Mouse (Mus musculus): ENCODE measurements around the gene Olfr507. TPM values are rescaled to one million over a fixed set of nuclear protein-coding genes. Genes with fewer than 3 reads are reported as not detected.
"Not testable (repeated sequence)": the region's sequence is repeated elsewhere in the genome, so short reads cannot be mapped to it uniquely, and the experiment has no call there.

Gene Olfr507
- not detected in 2 replicates for total RNA-seq (2015)
- not detected in 2 replicates for total RNA-seq (2017)

- ATAC-seq (replicated peaks; ENCODE audit: poor library complexity) = no peak
These were observed at the start of gene Olfr507 for GRCm38 (mm10) chr7:108621514-108621913. TSS of gene Olfr507 (plus strand) at chr7:108621814.

GRCm38 (mm10) chr7:108589797-108590196 lies 31.8 kb upstream of the Olfr507 start:
- ATAC-seq (replicated peaks; ENCODE audit: poor library complexity) = no peak

DNA sequence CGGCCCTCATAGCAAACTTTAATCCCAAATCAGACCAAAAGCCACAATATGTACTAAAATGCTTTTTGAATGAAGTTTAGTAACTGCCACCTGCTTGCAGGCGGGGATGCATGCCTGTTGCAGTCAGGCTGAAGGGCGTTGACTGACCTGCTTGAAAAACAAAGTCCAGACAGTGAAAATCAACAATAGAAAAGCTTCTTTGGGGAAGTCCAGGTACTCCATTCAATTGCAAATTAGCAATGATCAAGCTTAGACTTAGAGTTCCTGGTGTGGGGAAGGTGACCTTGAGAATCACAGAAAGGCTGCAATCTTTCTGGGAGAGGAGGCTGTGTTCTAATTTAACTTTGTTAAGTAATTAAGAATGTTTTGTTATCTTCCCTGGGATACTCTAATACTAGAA lies 19.7 kb upstream of the Olfr507 start:
- ATAC-seq (replicated peaks; ENCODE audit: poor library complexity) = not testable (repeated sequence)

GRCm38 (mm10) chr7:108610487-108610886 lies 11.1 kb upstream of the Olfr507 start, which contains the start of gene Olfr506:
TSS of gene Olfr506 (plus strand) at chr7:108610787.
- no peak for ATAC-seq (replicated peaks; ENCODE audit: poor library complexity)

DNA sequence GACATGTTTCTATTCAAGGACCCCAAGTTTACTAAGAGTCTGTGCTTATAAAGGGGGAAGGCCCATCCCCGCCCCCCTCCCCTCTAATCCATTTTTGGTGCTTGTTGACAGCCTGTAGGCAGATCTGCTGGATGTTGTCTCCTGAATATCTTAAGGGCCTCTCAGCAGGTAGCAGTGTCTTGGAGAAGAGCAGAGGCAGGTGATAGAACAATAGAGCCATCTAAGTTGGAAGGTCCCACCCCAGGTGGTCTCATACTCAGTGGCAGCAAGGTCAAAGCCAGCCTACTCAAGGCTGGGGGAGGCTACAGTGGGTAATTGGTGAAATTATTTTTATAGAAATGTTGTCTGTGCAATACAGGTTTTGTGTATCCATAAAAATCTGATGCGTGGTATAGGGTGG lies 7.5 kb upstream of the Olfr507 start:
- ATAC-seq (replicated peaks; ENCODE audit: poor library complexity) = no peak

DNA sequence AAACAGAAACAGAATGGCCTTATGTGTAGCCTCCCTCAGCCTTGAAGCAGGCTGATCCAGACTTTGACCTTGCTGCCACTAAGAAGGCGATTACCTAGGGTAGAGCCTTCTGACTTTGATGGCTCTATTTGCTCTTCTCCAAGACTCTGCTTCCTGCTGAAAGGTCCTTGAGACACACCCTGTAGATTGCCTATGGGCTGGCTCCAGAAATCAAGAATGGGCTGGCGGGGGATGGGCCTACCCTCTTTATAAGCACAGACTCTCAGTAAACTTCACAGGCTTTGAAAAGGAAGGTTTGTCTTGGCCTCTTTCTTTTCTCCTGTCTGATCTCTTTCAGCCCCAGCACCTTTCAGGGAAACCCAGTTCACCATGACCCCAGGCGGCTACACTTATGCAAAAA lies 4.8 kb upstream of the Olfr507 start:
- not testable (repeated sequence) for ATAC-seq (replicated peaks; ENCODE audit: poor library complexity)

- ATAC-seq (replicated peaks; ENCODE audit: poor library complexity) = no peak
These were observed 8.1 kb downstream of the Olfr507 start, which contains the start of gene Olfr508 for GRCm38 (mm10) chr7:108629694-108630093. TSS of gene Olfr508 (plus strand) at chr7:108629994.

GRCm38 (mm10) chr7:108651806-108652205 lies 30.2 kb downstream of the Olfr507 start, which contains the start of gene Olfr509:
TSS of gene Olfr509 (minus strand) at chr7:108651906.
- no peak for ATAC-seq (replicated peaks; ENCODE audit: poor library complexity)

GRCm38 (mm10) chr7:108662419-108662818 lies 40.8 kb downstream of the Olfr507 start:
- ATAC-seq (replicated peaks; ENCODE audit: poor library complexity) = no peak

- no peak for ATAC-seq (replicated peaks; ENCODE audit: poor library complexity)
These were observed 44.5 kb downstream of the Olfr507 start, which contains the start of gene Olfr510 for GRCm38 (mm10) chr7:108666118-108666517. TSS of gene Olfr510 (plus strand) at chr7:108666418.

DNA sequence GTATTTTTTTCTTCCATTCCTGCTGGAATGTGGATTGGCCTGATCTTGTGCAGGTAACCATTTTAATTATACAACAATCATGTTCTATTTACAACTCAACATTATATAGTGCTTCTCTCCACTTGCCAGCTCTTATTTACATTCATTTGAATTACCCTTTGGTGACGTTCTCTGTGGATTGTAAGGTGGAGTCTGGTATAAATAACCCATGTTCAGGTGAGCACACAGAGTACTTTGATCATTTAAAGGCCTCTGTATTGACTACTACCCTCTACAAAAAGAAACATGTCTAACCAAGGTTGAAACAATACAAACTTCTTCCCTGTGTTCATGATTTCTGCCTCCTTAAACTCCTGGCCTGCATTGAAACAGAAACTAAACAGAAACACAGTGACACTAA lies 49.4 kb downstream of the Olfr507 start:
- no peak for ATAC-seq (replicated peaks; ENCODE audit: poor library complexity)

Other genes with a start within 250 kb of the Olfr507 start
- gene Olfr495, start 228.6 kb upstream of the Olfr507 start, total RNA-seq (2015) = not detected in 2 replicates
- gene Olfr495, start 228.6 kb upstream of the Olfr507 start, total RNA-seq (2017) = not detected in 2 replicates
- gene Olfr497, start 201.4 kb upstream of the Olfr507 start, total RNA-seq (2015) = not detected in 2 replicates
- not detected in 2 replicates for gene Olfr497, start 201.4 kb upstream of the Olfr507 start, total RNA-seq (2017)
- gene Olfr498, start 156.5 kb upstream of the Olfr507 start, total RNA-seq (2015) = not detected in 2 replicates
- not detected in 2 replicates for gene Olfr498, start 156.5 kb upstream of the Olfr507 start, total RNA-seq (2017)
- not detected in 2 replicates for gene Olfr502, start 96.7 kb upstream of the Olfr507 start, total RNA-seq (2015)
- gene Olfr502, start 96.7 kb upstream of the Olfr507 start, total RNA-seq (2017) = not detected in 2 replicates
- not detected in 2 replicates for gene Olfr503, start 77.3 kb upstream of the Olfr507 start, total RNA-seq (2015)
- gene Olfr503, start 77.3 kb upstream of the Olfr507 start, total RNA-seq (2017) = not detected in 2 replicates
- gene Olfr504, start 56.0 kb upstream of the Olfr507 start, total RNA-seq (2015) = not detected in 2 replicates
- not detected in 2 replicates for gene Olfr504, start 56.0 kb upstream of the Olfr507 start, total RNA-seq (2017)
- gene Olfr506, start 11.0 kb upstream of the Olfr507 start, total RNA-seq (2015) = not detected in 2 replicates
- not detected in 2 replicates for gene Olfr506, start 11.0 kb upstream of the Olfr507 start, total RNA-seq (2017)
- gene Olfr508, start 8.2 kb downstream of the Olfr507 start, total RNA-seq (2015) = not detected in 2 replicates
- not detected in 2 replicates for gene Olfr508, start 8.2 kb downstream of the Olfr507 start, total RNA-seq (2017)
- not detected in 2 replicates for gene Olfr509, start 30.1 kb downstream of the Olfr507 start, total RNA-seq (2015)
- gene Olfr509, start 30.1 kb downstream of the Olfr507 start, total RNA-seq (2017) = not detected in 2 replicates
- not detected in 2 replicates for gene Olfr510, start 44.6 kb downstream of the Olfr507 start, total RNA-seq (2015)
- gene Olfr510, start 44.6 kb downstream of the Olfr507 start, total RNA-seq (2017) = not detected in 2 replicates
- not detected in 2 replicates for gene Olfr512, start 91.5 kb downstream of the Olfr507 start, total RNA-seq (2015)
- gene Olfr512, start 91.5 kb downstream of the Olfr507 start, total RNA-seq (2017) = not detected in 2 replicates
- gene Olfr513, start 129.2 kb downstream of the Olfr507 start, total RNA-seq (2015) = not detected in 2 replicates
- not detected in 2 replicates for gene Olfr513, start 129.2 kb downstream of the Olfr507 start, total RNA-seq (2017)
- gene Olfr514, start 204.2 kb downstream of the Olfr507 start, total RNA-seq (2015) = not detected in 2 replicates
- gene Olfr514, start 204.2 kb downstream of the Olfr507 start, total RNA-seq (2017) = not detected in 2 replicates
- not detected in 2 replicates for gene Olfr516, start 228.7 kb downstream of the Olfr507 start, total RNA-seq (2015)
- not detected in 2 replicates for gene Olfr516, start 228.7 kb downstream of the Olfr507 start, total RNA-seq (2017)

Measured in megakaryocyte progenitor cell, adult 5-6 weeks (primary cell).